Mouse (Mus musculus) midbrain, embryonic 12.5 days (tissue): Measurements from ENCODE around the gene Derl3. TPM values are rescaled to one million over a fixed set of nuclear protein-coding genes. Genes with fewer than 3 reads are reported as not detected.
"Not testable (repeated sequence)": the region's sequence is repeated elsewhere in the genome, so short reads cannot be mapped to it uniquely, and the experiment has no call there.

Source experiments
- ATAC-seq: fragments of 200-750 bp; cut with Nextera tagmentation; 2 replicates; pipeline ENCODE4 v1.8.0; 2017; ENCODE audit warnings: low read depth, moderate TSS enrichment, moderate library complexity; ENCODE audit not compliant: low FRiP score
- H3K27ac ChIP-seq: fragments of 300-500 bp; sonication (generic); replicated peaks from 2 replicates; pipeline ENCODE4 v1.5.1; 2016; ENCODE audit warnings: mild to moderate bottlenecking
- H3K27me3 ChIP-seq: fragments of 300-500 bp; sonication (generic); 2 replicates; pipeline ENCODE4 v1.6.1; 2016; ENCODE audit warnings: mild to moderate bottlenecking
- H3K36me3 ChIP-seq: fragments of 300-500 bp; sonication (generic); 2 replicates; pipeline ENCODE4 v1.6.1; 2016
- H3K4me1 ChIP-seq: fragments of 300-500 bp; sonication (generic); 2 replicates; pipeline ENCODE4 v1.6.1; 2016
- H3K4me2 ChIP-seq: fragments of 300-500 bp; sonication (generic); replicated peaks from 2 replicates; pipeline ENCODE4 v1.6.1; 2016; ENCODE audit warnings: mild to moderate bottlenecking, moderate library complexity
- H3K4me3 ChIP-seq: fragments of 300-500 bp; sonication (generic); 2 replicates; pipeline ENCODE4 v1.5.1; 2016; ENCODE audit warnings: mild to moderate bottlenecking
- H3K9ac ChIP-seq: fragments of 300-500 bp; sonication (generic); replicated peaks from 2 replicates; pipeline ENCODE4 v1.6.1; 2016; ENCODE audit warnings: mild to moderate bottlenecking, moderate library complexity
- H3K9me3 ChIP-seq: fragments of 300-500 bp; sonication (generic); 2 replicates; pipeline ENCODE4 v1.6.1; 2016; ENCODE audit warnings: mild to moderate bottlenecking
- WGBS: fragments of 180-500 bp; shearing (Covaris S2); methylation state at CpG from one replicate; pipeline ENCODE4 v1.1.7; 2016; 5-methylcytosine and 5-hydroxymethylcytosine counted together
- polyA plus RNA-seq: library from polyadenylated mRNA; unstranded; fragments of >200 nt; fragmentation: Nextera tagmentation; extraction: Ambion mirVana; gene quantifications from 2 replicates; pipeline ENCODE4 v1.2.1, GENCODE M21; 2016

The Derl3 gene
- polyA plus RNA-seq = 1.8 and 2.4 TPM in 2 replicates

- H3K4me3 ChIP-seq = peak within 1 kb of the TSS; percentile 45
- no peaks in the 10 kb centered on the region for H3K9me3 ChIP-seq
- H3K36me3 ChIP-seq = peaks cover 45% of the 10 kb centered on the region
- H3K4me2 ChIP-seq = peak within 1 kb of the TSS; percentile 95
- peaks cover 15% of the 10 kb centered on the region for H3K4me1 ChIP-seq
- peak; percentile 99 for ATAC-seq
- peak within 1 kb of the TSS; percentile 53; the same call in 1 of the 2 replicates for H3K9ac ChIP-seq
- peak within 1 kb of the TSS; percentile 63 for H3K27ac ChIP-seq
- 3% methylated on average over 49 of the region's 51 CpGs for WGBS
- no peaks in the 10 kb centered on the region for H3K27me3 ChIP-seq
Measured at GRCm38 (mm10) chr10:75893089-75893750, at the start of gene Derl3. TSS of gene Derl3 (plus strand) at chr10:75893413.

GRCm38 (mm10) chr10:75843898-75844297 lies 49.3 kb upstream of the Derl3 start:
- not testable (repeated sequence) for ATAC-seq, H3K27ac ChIP-seq, H3K4me2 ChIP-seq, H3K4me3 ChIP-seq, H3K36me3 ChIP-seq, H3K27me3 ChIP-seq, H3K4me1 ChIP-seq, H3K9me3 ChIP-seq, H3K9ac ChIP-seq
- 82% methylated on average over 6 of the region's 6 CpGs for WGBS

GRCm38 (mm10) chr10:75844800-75845199 lies 48.4 kb upstream of the Derl3 start:
- no peak overlapping the region for H3K9ac ChIP-seq
- no peak overlapping the region for H3K27ac ChIP-seq
- H3K27me3 ChIP-seq = no peaks in the 10 kb centered on the region
- no peak for ATAC-seq
- H3K36me3 ChIP-seq = no peaks in the 10 kb centered on the region
- no peak overlapping the region for H3K4me3 ChIP-seq
- H3K4me1 ChIP-seq = peaks cover 15% of the 10 kb centered on the region
- H3K9me3 ChIP-seq = no peaks in the 10 kb centered on the region
- 63% methylated on average over 1 of the region's 1 CpGs for WGBS
- no peak overlapping the region for H3K4me2 ChIP-seq

DNA sequence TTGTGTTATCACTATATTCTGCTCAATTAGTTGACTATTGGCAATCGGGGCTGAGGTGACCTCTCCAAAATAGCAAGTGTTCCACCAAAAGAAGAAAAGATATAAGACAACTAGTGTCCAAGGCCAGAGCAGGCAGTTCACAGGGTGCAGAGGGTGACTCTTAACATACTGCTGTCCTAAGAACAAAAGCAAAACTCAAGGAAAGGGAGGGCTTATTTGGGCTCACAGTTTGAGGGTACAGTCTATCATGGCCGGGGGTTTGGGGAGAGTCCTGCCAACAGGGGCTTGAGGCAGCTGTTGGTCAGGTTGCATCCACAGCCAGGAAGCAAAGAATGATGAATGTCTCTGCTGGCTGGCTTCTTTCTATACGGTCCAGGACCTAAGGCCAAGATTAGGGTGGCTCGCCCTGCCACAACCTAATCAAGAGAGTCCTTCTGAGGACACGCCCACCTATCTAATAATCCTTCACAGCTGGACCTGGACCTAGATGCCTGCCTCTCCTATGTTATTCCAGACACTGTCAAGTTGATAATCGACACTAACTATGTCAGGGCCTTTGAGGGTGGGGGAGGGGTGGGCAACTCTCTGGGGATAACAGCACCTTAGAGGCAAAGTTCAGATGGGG lies 47.8 kb upstream of the Derl3 start:
- peaks cover 15% of the 10 kb centered on the region for H3K4me1 ChIP-seq
- H3K9ac ChIP-seq = no peak overlapping the region
- no peaks in the 10 kb centered on the region for H3K27me3 ChIP-seq
- H3K36me3 ChIP-seq = no peaks in the 10 kb centered on the region
- H3K9me3 ChIP-seq = no peaks in the 10 kb centered on the region
- no peak overlapping the region for H3K4me2 ChIP-seq
- ATAC-seq = no peak
- H3K27ac ChIP-seq = no peak overlapping the region
- 82% methylated on average over 6 of the region's 6 CpGs for WGBS
- H3K4me3 ChIP-seq = no peak overlapping the region

- Histone ChIP-seq H3K36me3 (no peaks in the 10 kb centered on the region), H3K27me3 (no peaks in the 10 kb centered on the region), H3K4me2 (no peak overlapping the region), H3K4me3 (no peak overlapping the region), H3K9me3 (no peaks in the 10 kb centered on the region), H3K27ac (no peak overlapping the region), H3K9ac (no peak overlapping the region), H3K4me1 (peaks cover 29% of the 10 kb centered on the region)
- 28% methylated on average over 3 of the region's 3 CpGs for WGBS
- no peak for ATAC-seq
Measured at GRCm38 (mm10) chr10:75848382-75848781, 44.8 kb upstream of the Derl3 start.

- Histone ChIP-seq H3K9me3 (no peaks in the 10 kb centered on the region), H3K4me3 (no peak overlapping the region), H3K4me2 (no peak overlapping the region), H3K9ac (no peak overlapping the region), H3K27ac (0 out of 2 replicates have a peak overlapping the region, but pooled peaks have one; percentile 10), H3K4me1 (peaks cover 23% of the 10 kb centered on the region), H3K36me3 (no peaks in the 10 kb centered on the region), H3K27me3 (no peaks in the 10 kb centered on the region)
- WGBS = 5% methylated on average over 6 of the region's 6 CpGs
- no peak for ATAC-seq
Measured at GRCm38 (mm10) chr10:75851076-75851475, 42.1 kb upstream of the Derl3 start.

DNA sequence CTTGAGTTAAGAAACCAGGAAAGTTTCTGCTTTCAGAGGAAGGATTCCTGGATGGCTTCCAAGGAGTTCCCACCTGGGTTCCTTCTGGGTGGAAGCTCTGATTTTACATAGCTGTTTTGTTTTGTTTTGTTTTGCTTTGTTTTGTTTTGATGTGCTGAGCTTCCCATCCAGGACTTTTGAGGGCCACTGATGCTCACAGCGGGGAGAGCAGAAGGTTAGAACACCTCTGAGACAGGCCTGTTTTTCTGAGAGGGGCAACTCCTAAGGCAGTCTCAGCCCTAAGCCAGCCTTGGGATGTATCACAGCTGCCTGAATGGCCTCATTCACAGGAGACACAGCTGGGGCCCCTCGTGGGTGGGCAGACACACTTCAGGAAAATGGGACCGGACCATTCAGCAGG lies 41.5 kb upstream of the Derl3 start:
- WGBS = 35% methylated on average over 3 of the region's 3 CpGs
- no peak for ATAC-seq
- no peak overlapping the region for H3K4me3 ChIP-seq

GRCm38 (mm10) chr10:75852539-75853125 lies 40.6 kb upstream of the Derl3 start:
- H3K4me3 ChIP-seq = no peak overlapping the region

More for the DNA sequence above, 41.5 kb upstream of the Derl3 start:
- Histone ChIP-seq H3K9me3 (no peaks in the 10 kb centered on the region), H3K27me3 (no peaks in the 10 kb centered on the region), H3K4me2 (no peak overlapping the region), H3K9ac (no peak overlapping the region), H3K27ac (no peak overlapping the region), H3K36me3 (no peaks in the 10 kb centered on the region), H3K4me1 (peaks cover 23% of the 10 kb centered on the region)

DNA sequence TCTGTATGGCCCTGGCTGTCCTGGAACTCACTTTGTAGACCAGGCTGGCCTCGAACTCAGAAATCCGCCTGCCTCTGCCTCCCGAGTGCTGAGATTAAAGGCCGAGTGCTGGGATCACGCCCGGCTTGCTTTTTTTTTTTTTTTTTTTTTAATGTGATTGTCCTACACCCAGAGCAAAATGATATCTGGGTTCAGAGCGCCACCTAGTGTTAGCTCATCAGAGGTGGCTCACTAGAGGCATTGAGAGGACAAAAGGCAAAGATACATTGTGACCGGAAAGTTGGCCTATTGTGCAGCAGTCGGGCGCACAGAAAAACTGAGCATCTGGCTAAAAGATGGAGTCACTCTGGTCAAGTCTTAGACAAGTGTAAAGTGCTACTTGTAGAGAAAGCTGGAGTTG lies 39.8 kb upstream of the Derl3 start:
- H3K36me3 ChIP-seq = peaks cover 18% of the 10 kb centered on the region
- H3K9ac ChIP-seq = no peak overlapping the region
- H3K4me3 ChIP-seq = no peak overlapping the region
- peaks cover 29% of the 10 kb centered on the region for H3K4me1 ChIP-seq
- H3K27ac ChIP-seq = no peak overlapping the region
- H3K9me3 ChIP-seq = no peaks in the 10 kb centered on the region
- WGBS = 21% methylated on average over 10 of the region's 10 CpGs
- no peaks in the 10 kb centered on the region for H3K27me3 ChIP-seq
- peak; percentile 57; the same call in 1 of the 2 replicates for ATAC-seq
- no peak overlapping the region for H3K4me2 ChIP-seq

More at GRCm38 (mm10) chr10:75852539-75853125, 40.6 kb upstream of the Derl3 start:
- H3K9me3 ChIP-seq = no peaks in the 10 kb centered on the region
- peaks cover 10% of the 10 kb centered on the region for H3K36me3 ChIP-seq
- H3K9ac ChIP-seq = no peak overlapping the region
- 95% methylated on average over 12 of the region's 12 CpGs for WGBS
- H3K27me3 ChIP-seq = no peaks in the 10 kb centered on the region
- H3K27ac ChIP-seq = no peak overlapping the region
- no peak overlapping the region for H3K4me2 ChIP-seq
- H3K4me1 ChIP-seq = peaks cover 23% of the 10 kb centered on the region
- ATAC-seq = no peak

DNA sequence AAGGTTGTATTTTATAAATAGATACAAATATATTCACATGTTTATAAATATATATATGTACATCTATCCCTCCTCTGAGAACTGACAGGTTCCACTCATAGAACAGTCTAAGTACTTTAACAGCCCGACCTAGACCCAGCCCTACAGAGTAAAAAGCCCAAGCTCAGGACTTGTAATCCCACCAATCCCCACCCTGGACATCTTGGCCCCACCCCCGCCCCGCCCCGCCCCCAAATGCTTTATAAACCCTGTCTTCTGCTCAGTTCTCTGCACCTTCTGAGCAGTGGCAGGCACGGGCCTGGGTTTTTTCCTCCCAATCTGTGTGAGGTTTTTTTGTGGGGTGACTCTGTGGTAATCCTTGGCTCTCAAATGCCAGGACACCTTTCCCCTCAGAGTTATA lies 39.1 kb upstream of the Derl3 start:
- H3K27me3 ChIP-seq = no peaks in the 10 kb centered on the region
- H3K4me1 ChIP-seq = peaks cover 31% of the 10 kb centered on the region
- no peak; the same call in 1 of the 2 replicates for ATAC-seq
- H3K27ac ChIP-seq = no peak overlapping the region
- peaks cover 18% of the 10 kb centered on the region for H3K36me3 ChIP-seq
- no peak overlapping the region for H3K4me3 ChIP-seq
- 47% methylated on average over 5 of the region's 5 CpGs for WGBS
- no peak overlapping the region for H3K9ac ChIP-seq
- no peaks in the 10 kb centered on the region for H3K9me3 ChIP-seq
- H3K4me2 ChIP-seq = no peak overlapping the region

GRCm38 (mm10) chr10:75854791-75855190 lies 38.4 kb upstream of the Derl3 start:
- Histone ChIP-seq H3K4me2 (no peak overlapping the region), H3K27ac (no peak overlapping the region), H3K27me3 (no peaks in the 10 kb centered on the region), H3K36me3 (peaks cover 18% of the 10 kb centered on the region), H3K4me3 (no peak overlapping the region), H3K9me3 (no peaks in the 10 kb centered on the region), H3K4me1 (peaks cover 28% of the 10 kb centered on the region), H3K9ac (no peak overlapping the region)
- no peak for ATAC-seq
- WGBS = 94% methylated on average over 6 of the region's 6 CpGs

GRCm38 (mm10) chr10:75855416-75855981 lies 37.7 kb upstream of the Derl3 start:
- no peak overlapping the region for H3K9ac ChIP-seq
- peaks cover 31% of the 10 kb centered on the region for H3K4me1 ChIP-seq
- WGBS = 89% methylated on average over 15 of the region's 15 CpGs
- no peak overlapping the region for H3K4me3 ChIP-seq
- no peaks in the 10 kb centered on the region for H3K9me3 ChIP-seq
- no peak overlapping the region for H3K4me2 ChIP-seq
- peaks cover 18% of the 10 kb centered on the region for H3K36me3 ChIP-seq
- H3K27ac ChIP-seq = no peak overlapping the region
- no peak for ATAC-seq
- H3K27me3 ChIP-seq = no peaks in the 10 kb centered on the region
